Comparison of ENCODE assay signal across 9 mouse cellular contexts in the genomic region with DNA sequence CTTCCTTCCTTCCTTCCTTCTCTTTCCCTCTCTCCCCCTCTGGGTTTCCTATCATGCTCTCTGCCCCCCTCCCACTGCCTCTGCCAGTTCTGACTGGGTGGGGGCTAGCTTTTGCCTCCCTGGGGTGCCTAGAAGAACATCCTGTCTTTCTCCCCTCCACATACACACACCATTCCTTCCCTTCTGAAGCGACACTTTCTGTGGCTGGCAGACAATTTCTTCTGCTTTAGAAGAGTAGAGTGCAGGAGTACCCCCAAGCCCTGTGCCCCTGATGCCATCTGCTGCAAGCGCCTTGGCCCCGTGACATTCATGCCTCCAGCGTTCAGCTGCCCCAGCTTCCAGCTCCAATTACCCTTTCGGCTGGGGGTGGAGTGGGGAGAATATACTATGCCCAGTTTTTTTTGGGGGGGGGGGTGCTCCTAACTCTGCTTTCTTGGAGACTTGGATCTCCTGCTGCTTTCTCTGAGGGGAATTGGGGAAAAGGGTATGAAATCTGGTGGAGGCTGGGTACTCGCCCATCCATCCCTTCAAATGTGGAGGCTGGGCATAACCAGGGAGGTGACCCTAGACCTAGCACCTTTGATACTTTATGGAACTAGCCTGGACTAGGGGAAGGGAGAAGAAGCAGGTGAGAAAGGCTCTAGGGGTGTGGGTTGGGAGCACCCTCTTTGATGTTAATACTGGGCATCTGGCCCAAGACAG. TPM values are rescaled to one million over a fixed set of nuclear protein-coding genes. Genes with fewer than 3 reads are reported as not detected.
DNase-seq lines count a peak whose midpoint lies in the region; ATAC-seq lines count a peak whose summit lies in the region.
"Had no signal": no experiment of that assay in that cellular context is flagged by ENCODE, and none has a peak within 500 bp of the region (broad histone marks: within the 10 kb centered on the region; RNA-seq: fewer than 3 reads in every experiment).

No protein-coding gene starts in this region.

- DNase-seq in heart, adult 11 months: peak; percentile 98
- no peak for DNase-seq in heart, postnatal 25 days (ENCODE audit: low spot score)
- DNase-seq in urinary bladder, adult 2 months (ENCODE audit: low spot score): peak; percentile 20
- DNase-seq in urinary bladder, postnatal 14 days (ENCODE audit: low spot score): no peak
- DNase-seq in liver, embryonic 13.5 days: no peak
- DNase-seq in thymus, postnatal 0 days (ENCODE audit: low spot score): peak; percentile 57

- no peak for ATAC-seq in heart, embryonic 13.5 days (ENCODE audit: extremely low read depth, insufficient number of reproducible peaks, low FRiP score, low TSS enrichment)
- ATAC-seq in liver, embryonic 13.5 days (ENCODE audit: low read depth): no peak
- no peak for ATAC-seq in megakaryocyte-erythroid progenitor cell, adult 5-6 weeks (replicated peaks; ENCODE audit: low FRiP score, low TSS enrichment, poor library complexity, severe bottlenecking)

- peak overlapping the region; percentile 18; the same call in 1 of the 2 replicates for H3K4me3 ChIP-seq in heart, embryonic 13.5 days
- H3K4me3 ChIP-seq in liver, embryonic 13.5 days (replicated peaks): no peak overlapping the region

- peak overlapping the region; percentile 64 for H3K4me2 ChIP-seq in heart, embryonic 13.5 days
- H3K4me2 ChIP-seq in liver, embryonic 13.5 days: peak overlapping the region; percentile 69

- no peaks in the 10 kb centered on the region for H3K27me3 ChIP-seq in heart, embryonic 13.5 days (replicated peaks)
- H3K27me3 ChIP-seq in liver, embryonic 13.5 days: no peaks in the 10 kb centered on the region

- intact Hi-C loops in heart, postnatal 25 days (cut with DNase I): no loop called here

- 0 out of 2 replicates have a peak, but pooled peaks cover 1% of the 10 kb centered on the region for H3K36me3 ChIP-seq in heart, embryonic 13.5 days
- H3K36me3 ChIP-seq in liver, embryonic 13.5 days: no peaks in the 10 kb centered on the region; the same call in 1 of the 2 replicates

- H3K4me1 ChIP-seq in heart, embryonic 13.5 days: peaks cover 99% of the 10 kb centered on the region
- H3K4me1 ChIP-seq in liver, embryonic 13.5 days (replicated peaks): peaks cover 99% of the 10 kb centered on the region

- 41% methylated on average over 6 of the region's 6 CpGs for WGBS in heart, embryonic 13.5 days
- 31% methylated on average over 6 of the region's 6 CpGs for WGBS in liver, embryonic 13.5 days (ENCODE audit: insufficient replicate concordance)

- H3K9me3 ChIP-seq in heart, embryonic 13.5 days: no peaks in the 10 kb centered on the region
- no peaks in the 10 kb centered on the region for H3K9me3 ChIP-seq in liver, embryonic 13.5 days (replicated peaks)

- peak overlapping the region; percentile 76 for H3K9ac ChIP-seq in heart, embryonic 13.5 days
- H3K9ac ChIP-seq in liver, embryonic 13.5 days: peak overlapping the region; percentile 60

- H3K27ac ChIP-seq in heart, embryonic 13.5 days (replicated peaks): peak overlapping the region; percentile 92
- peak overlapping the region; percentile 93 for H3K27ac ChIP-seq in liver, embryonic 13.5 days

RNA-seq across cellular contexts. Expression of gene Thra, which starts 7.5 kb away (rescaled TPM):
- total RNA-seq in heart, postnatal 25 days (2021): 100 to 1,000 TPM; 102 to 117 TPM
- 62.2 and 88.1 TPM in 2 replicates for polyA plus RNA-seq in urinary bladder, adult 2 months (2012; rRNA removed)
- polyA plus RNA-seq in heart, embryonic 13.5 days (2015; fragmentation: Nextera tagmentation; extraction: Ambion mirVana): 30.0 and 32.0 TPM in 2 replicates
- 8.8 and 9.8 TPM in 2 replicates for polyA plus RNA-seq in liver, embryonic 13.5 days (2015; fragmentation: Nextera tagmentation; extraction: Ambion mirVana)
- 7.3 and 9.1 TPM in 2 replicates for polyA plus RNA-seq in thymus, postnatal 0 days (2015; fragmentation: Nextera tagmentation; extraction: Ambion mirVana)
- total RNA-seq in megakaryocyte-erythroid progenitor cell, adult 5-6 weeks (2014; fragmentation: Nextera tagmentation): 47.5 and 51.0 TPM in 2 replicates
- 20.4 and 23.3 TPM in 2 replicates for total RNA-seq in megakaryocyte-erythroid progenitor cell, adult 5-6 weeks (2017)

RNA-seq across cellular contexts. Expression of gene Med24, which starts 18.7 kb away (rescaled TPM):
- total RNA-seq in heart, postnatal 25 days (2021): 10 to 100 TPM; 45.2 to 48.8 TPM
- 29.6 and 32.8 TPM in 2 replicates for polyA plus RNA-seq in urinary bladder, adult 2 months (2012; rRNA removed)
- polyA plus RNA-seq in heart, embryonic 13.5 days (2015; fragmentation: Nextera tagmentation; extraction: Ambion mirVana): 35.1 and 37.4 TPM in 2 replicates
- polyA plus RNA-seq in liver, embryonic 13.5 days (2015; fragmentation: Nextera tagmentation; extraction: Ambion mirVana): 27.6 and 36.0 TPM in 2 replicates
- polyA plus RNA-seq in thymus, postnatal 0 days (2015; fragmentation: Nextera tagmentation; extraction: Ambion mirVana): 48.3 and 48.5 TPM in 2 replicates
- 62.2 and 78.6 TPM in 2 replicates for total RNA-seq in megakaryocyte-erythroid progenitor cell, adult 5-6 weeks (2014; fragmentation: Nextera tagmentation)
- 30.1 and 42.7 TPM in 2 replicates for total RNA-seq in megakaryocyte-erythroid progenitor cell, adult 5-6 weeks (2017)

RNA-seq across cellular contexts. Expression of gene Nr1d1, which starts 27.2 kb away (rescaled TPM):
- total RNA-seq in heart, postnatal 25 days (2021): 100 to 1,000 TPM in 1 of 2 experiments, 10 to 100 TPM in 1; 61.2 to 129 TPM
- 119 and 219 TPM in 2 replicates for polyA plus RNA-seq in urinary bladder, adult 2 months (2012; rRNA removed)
- polyA plus RNA-seq in heart, embryonic 13.5 days (2015; fragmentation: Nextera tagmentation; extraction: Ambion mirVana): 5.9 and 6.4 TPM in 2 replicates
- polyA plus RNA-seq in liver, embryonic 13.5 days (2015; fragmentation: Nextera tagmentation; extraction: Ambion mirVana): 0.59 and 1.0 TPM in 2 replicates
- 2.6 and 3.0 TPM in 2 replicates for polyA plus RNA-seq in thymus, postnatal 0 days (2015; fragmentation: Nextera tagmentation; extraction: Ambion mirVana)
- 4.1 and 8.0 TPM in 2 replicates for total RNA-seq in megakaryocyte-erythroid progenitor cell, adult 5-6 weeks (2014; fragmentation: Nextera tagmentation)
- 0.34 and 1.3 TPM in 2 replicates for total RNA-seq in megakaryocyte-erythroid progenitor cell, adult 5-6 weeks (2017)

RNA-seq across cellular contexts. Expression of gene Csf3, which starts 46.9 kb away (rescaled TPM):
- total RNA-seq in heart, postnatal 25 days (2021): not detected
- polyA plus RNA-seq in urinary bladder, adult 2 months (2012; rRNA removed): 0.38 and 0.73 TPM in 2 replicates
- polyA plus RNA-seq in heart, embryonic 13.5 days (2015; fragmentation: Nextera tagmentation; extraction: Ambion mirVana): not detected in 2 replicates
- polyA plus RNA-seq in liver, embryonic 13.5 days (2015; fragmentation: Nextera tagmentation; extraction: Ambion mirVana): not detected in 2 replicates
- not detected in 2 replicates for polyA plus RNA-seq in thymus, postnatal 0 days (2015; fragmentation: Nextera tagmentation; extraction: Ambion mirVana)
- total RNA-seq in megakaryocyte-erythroid progenitor cell, adult 5-6 weeks (2014; fragmentation: Nextera tagmentation): not detected in 2 replicates
- total RNA-seq in megakaryocyte-erythroid progenitor cell, adult 5-6 weeks (2017): not detected in 2 replicates
- total RNA-seq: hematopoietic stem cell, adult 5-6 weeks had no signal

RNA-seq across cellular contexts. Expression of gene Msl1, which starts 47.4 kb away (rescaled TPM):
- 10 to 100 TPM; 73.0 to 78.1 TPM for total RNA-seq in heart, postnatal 25 days (2021)
- polyA plus RNA-seq in urinary bladder, adult 2 months (2012; rRNA removed): 57.0 and 58.7 TPM in 2 replicates
- polyA plus RNA-seq in heart, embryonic 13.5 days (2015; fragmentation: Nextera tagmentation; extraction: Ambion mirVana): 14.6 and 15.7 TPM in 2 replicates
- polyA plus RNA-seq in liver, embryonic 13.5 days (2015; fragmentation: Nextera tagmentation; extraction: Ambion mirVana): 6.8 and 6.9 TPM in 2 replicates
- 14.4 and 20.4 TPM in 2 replicates for polyA plus RNA-seq in thymus, postnatal 0 days (2015; fragmentation: Nextera tagmentation; extraction: Ambion mirVana)
- total RNA-seq in megakaryocyte-erythroid progenitor cell, adult 5-6 weeks (2014; fragmentation: Nextera tagmentation): 58.6 and 74.8 TPM in 2 replicates
- total RNA-seq in megakaryocyte-erythroid progenitor cell, adult 5-6 weeks (2017): 57.8 and 68.3 TPM in 2 replicates

Comparison
In these comparisons a context has a peak if more than half of its experiments do, and no peak if none do; other contexts are left out.
1. DNase-seq: peak in heart, adult 11 months (single experiment), urinary bladder, adult 2 months (single experiment) and thymus, postnatal 0 days (single experiment); none in heart, postnatal 25 days (single experiment), urinary bladder, postnatal 14 days (single experiment) and liver, embryonic 13.5 days (single experiment).
2. RNA of gene Nr1d1, which starts 27.2 kb away (polyA plus RNA-seq): 119 to 219 TPM in urinary bladder, adult 2 months; 5.9 to 6.4 TPM in heart, embryonic 13.5 days, 2.6 to 3.0 TPM in thymus, postnatal 0 days and 0.59 to 1.0 TPM in liver, embryonic 13.5 days; every median in the first group is over 10 times any median in the second.